Mouse (Mus musculus) forebrain, postnatal 0 days (tissue): ENCODE data around the gene Kctd13. TPM values are rescaled to one million over a fixed set of nuclear protein-coding genes. Genes with fewer than 3 reads are reported as not detected.
A peak's percentile ranks its signal among the peaks of the same experiment; 100 is the strongest.

Source experiments
- ATAC-seq: fragments of 200-750 bp; cut with Nextera tagmentation; 2 replicates; pipeline ENCODE4 v1.8.0; 2017; ENCODE audit warnings: mild to moderate bottlenecking, moderate library complexity
- DNase-seq: peaks from one replicate; pipeline ENCODE4 v3.0.0-alpha.2; 2015
- H3K27ac ChIP-seq: fragments of 300-500 bp; sonication (generic); 2 replicates; pipeline ENCODE4 v1.5.1; 2014; ENCODE audit warnings: low read depth, mild to moderate bottlenecking, antibody characterized with exemption, low read length, moderate library complexity, mixed read lengths
- H3K27me3 ChIP-seq: fragments of 300-500 bp; sonication (generic); 2 replicates; pipeline ENCODE4 v1.6.1; 2014; ENCODE audit warnings: mild to moderate bottlenecking, low read length, mixed read lengths; ENCODE audit not compliant: insufficient read depth
- H3K36me3 ChIP-seq: fragments of 300-500 bp; sonication (generic); 2 replicates; pipeline ENCODE4 v1.6.1; 2014; ENCODE audit warnings: mild to moderate bottlenecking, moderate library complexity; ENCODE audit not compliant: insufficient read depth
- H3K4me1 ChIP-seq: fragments of 300-500 bp; sonication (generic); 2 replicates; pipeline ENCODE4 v1.6.1; 2014; ENCODE audit warnings: antibody characterized with exemption; ENCODE audit not compliant: insufficient read depth
- H3K4me2 ChIP-seq: fragments of 300-500 bp; sonication (generic); 2 replicates; pipeline ENCODE4 v1.6.1; 2014; ENCODE audit warnings: low read depth, mild to moderate bottlenecking, moderate library complexity
- H3K4me3 ChIP-seq: fragments of 300-500 bp; sonication (generic); 2 replicates; pipeline ENCODE4 v1.5.1; 2014; ENCODE audit warnings: low read depth, low read length, mixed read lengths
- H3K9ac ChIP-seq: fragments of 300-500 bp; sonication (generic); 2 replicates; pipeline ENCODE4 v1.6.1; 2014; ENCODE audit warnings: mild to moderate bottlenecking
- H3K9me3 ChIP-seq: fragments of 300-500 bp; sonication (generic); 2 replicates; pipeline ENCODE4 v1.6.1; 2016; ENCODE audit warnings: low read length
- CTCF ChIP-seq: sonication (generic); IDR thresholded peaks from 2 replicates; pipeline ENCODE4 v1.5.1; 2016; ENCODE audit warnings: antibody characterized with exemption, control low read depth, low read depth
- WGBS: fragments of 180-500 bp; shearing (Covaris S2); extraction: QIAGEN DNeasy Blood & Tissue Kit; methylation state at CpG from one replicate; pipeline ENCODE4 v1.1.7; 2014; 5-methylcytosine and 5-hydroxymethylcytosine counted together
- polyA plus RNA-seq: library from polyadenylated mRNA; unstranded; fragments of >200 nt; fragmentation: Nextera tagmentation; extraction: Ambion mirVana; gene quantifications from 2 replicates; pipeline ENCODE4 v1.2.1, GENCODE M21; 2015
- total RNA-seq: library from RNA; depleted of rRNA; stranded (reverse); fragments of >200 nt; gene quantifications from 2 replicates; pipeline ENCODE4 v1.2.3, GENCODE M21; 2014

The Kctd13 gene
- total and polyA plus RNA-seq, 2 experiments from 2014 or later, result 140 to 218 TPM

- Histone ChIP-seq H3K9ac (no peak overlapping the region), H3K4me2 (no peak overlapping the region), H3K36me3 (peaks cover 83% of the 10 kb centered on the region), H3K4me1 (no peaks in the 10 kb centered on the region), H3K4me3 (no peak overlapping the region), H3K27me3 (no peaks in the 10 kb centered on the region), H3K9me3 (no peaks in the 10 kb centered on the region), H3K27ac (no peak overlapping the region)
- 28% methylated on average over 19 of the region's 19 CpGs for WGBS
- peak; percentile 14 for DNase-seq
- peak; percentile 53 for TF ChIP-seq CTCF
- no peak for ATAC-seq
These were observed 35.0 kb downstream of the Kctd13 start for GRCm38 (mm10) chr7:126963548-126964286.

GRCm38 (mm10) chr7:126965568-126965967 lies 36.9 kb downstream of the Kctd13 start:
- Histone ChIP-seq H3K27me3 (no peaks in the 10 kb centered on the region), H3K4me3 (no peak overlapping the region), H3K36me3 (peaks cover 74% of the 10 kb centered on the region), H3K4me1 (no peaks in the 10 kb centered on the region), H3K27ac (no peak overlapping the region), H3K9ac (no peak overlapping the region), H3K4me2 (no peak overlapping the region), H3K9me3 (no peaks in the 10 kb centered on the region)
- no peak for TF ChIP-seq CTCF
- no peak for ATAC-seq
- WGBS, result 45% methylated on average over 3 of the region's 3 CpGs
- no peak for DNase-seq

- no peak for ATAC-seq
- H3K9ac ChIP-seq, result no peak overlapping the region
- peaks cover 67% of the 10 kb centered on the region for H3K36me3 ChIP-seq
- 59% methylated on average over 6 of the region's 6 CpGs for WGBS
- no peaks in the 10 kb centered on the region for H3K27me3 ChIP-seq
- TF ChIP-seq CTCF, result no peak
- DNase-seq, result no peak
- no peak overlapping the region for H3K4me3 ChIP-seq
- H3K4me1 ChIP-seq, result no peaks in the 10 kb centered on the region
- H3K9me3 ChIP-seq, result no peaks in the 10 kb centered on the region
- H3K27ac ChIP-seq, result no peak overlapping the region
- no peak overlapping the region for H3K4me2 ChIP-seq
These were observed 38.7 kb downstream of the Kctd13 start for GRCm38 (mm10) chr7:126967361-126967760.

- ATAC-seq, result no peak
- H3K9ac ChIP-seq, result peak overlapping the region; percentile 99; the same call in 1 of the 2 replicates
- WGBS, result 11% methylated on average over 8 of the region's 8 CpGs
These were observed 46.8 kb downstream of the Kctd13 start for GRCm38 (mm10) chr7:126975493-126975892.

GRCm38 (mm10) chr7:126975893-126975949 lies 47.0 kb downstream of the Kctd13 start, which contains the start of gene Cdipt:
TSS of gene Cdipt (plus strand) at chr7:126975914.
- peak within 1 kb of the TSS; percentile 99 for H3K9ac ChIP-seq
- no peak for TF ChIP-seq CTCF
- DNase-seq (no peak), ATAC-seq (no peak)
- peak within 1 kb of the TSS; percentile 95 for H3K4me3 ChIP-seq
- H3K27ac ChIP-seq, result peak within 1 kb of the TSS; percentile 99
- H3K4me1 ChIP-seq, result 0 out of 2 replicates have a peak, but pooled peaks cover 4% of the 10 kb centered on the region
- no peaks in the 10 kb centered on the region for H3K27me3 ChIP-seq
- no peaks in the 10 kb centered on the region for H3K9me3 ChIP-seq
- peak within 1 kb of the TSS; percentile 90 for H3K4me2 ChIP-seq
- WGBS, result 6% methylated on average over 1 of the region's 1 CpGs
- H3K36me3 ChIP-seq, result peaks cover 39% of the 10 kb centered on the region

More at GRCm38 (mm10) chr7:126975493-126975892, 46.8 kb downstream of the Kctd13 start:
- Histone ChIP-seq H3K4me3 (no peak overlapping the region; the same call in 1 of the 2 replicates), H3K4me1 (0 out of 2 replicates have a peak, but pooled peaks cover 4% of the 10 kb centered on the region), H3K9me3 (no peaks in the 10 kb centered on the region), H3K4me2 (peak overlapping the region; percentile 90), H3K27me3 (no peaks in the 10 kb centered on the region), H3K36me3 (peaks cover 40% of the 10 kb centered on the region), H3K27ac (no peak overlapping the region)
- no peak for DNase-seq
- no peak for TF ChIP-seq CTCF

DNA sequence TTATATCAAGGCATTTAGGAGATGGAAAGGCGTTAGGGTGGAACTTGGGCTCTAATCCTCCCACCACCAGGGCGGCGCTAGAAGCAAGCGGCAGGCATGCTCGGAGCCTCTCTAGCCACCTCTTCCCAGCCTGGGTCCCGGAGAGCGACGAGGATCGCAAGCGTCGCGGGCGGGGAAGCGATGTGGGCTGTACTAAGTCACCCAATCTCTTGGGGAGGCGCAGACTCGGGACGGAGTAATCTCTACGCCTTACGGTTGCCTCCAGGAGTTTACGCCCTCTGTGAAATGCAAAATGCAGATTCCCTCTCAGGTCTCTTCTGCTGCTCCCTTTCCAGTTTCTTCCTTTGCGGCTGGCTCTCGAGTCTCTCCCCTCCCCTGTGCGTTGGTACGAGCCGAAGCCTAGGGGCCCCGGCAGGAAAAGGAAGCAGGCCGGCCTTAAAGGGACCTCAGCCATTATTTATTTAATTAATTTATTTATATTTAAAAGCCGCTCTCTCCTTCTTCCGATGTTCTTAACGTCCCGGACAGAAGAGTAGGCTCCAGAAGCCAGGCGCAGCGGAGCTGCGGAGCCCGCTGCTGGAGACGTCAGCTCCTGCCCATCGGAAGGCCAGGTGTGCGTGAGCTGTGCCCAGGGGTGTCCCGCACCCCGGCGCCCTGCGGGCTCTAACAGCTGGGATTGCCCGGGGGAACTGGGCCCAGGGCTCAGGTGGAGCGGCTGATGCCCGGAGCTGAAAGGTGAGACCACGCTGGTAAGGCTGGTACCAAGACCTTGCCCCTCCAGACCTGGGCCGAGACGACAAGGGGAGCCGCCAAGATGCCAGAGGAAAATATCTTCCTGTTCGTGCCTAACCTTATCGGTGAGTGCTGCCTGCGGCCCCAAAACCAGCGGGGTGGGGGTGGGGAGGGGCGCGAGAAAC lies 47.5 kb downstream of the Kctd13 start, which contains the start of gene Cdiptos:
TSS of gene Cdiptos (minus strand) at position 149 of the 917 bp plus-strand sequence.
- H3K4me3 ChIP-seq, result peak within 1 kb of the TSS; percentile 95
- ATAC-seq (peak; percentile 98), DNase-seq (peak; percentile 99)
- TF ChIP-seq CTCF, result peak; percentile 99
- H3K36me3 ChIP-seq, result peaks cover 34% of the 10 kb centered on the region
- H3K9me3 ChIP-seq, result no peaks in the 10 kb centered on the region
- no peaks in the 10 kb centered on the region for H3K27me3 ChIP-seq
- 0 out of 2 replicates have a peak, but pooled peaks cover 4% of the 10 kb centered on the region for H3K4me1 ChIP-seq
- peak within 1 kb of the TSS; percentile 90 for H3K4me2 ChIP-seq
- H3K9ac ChIP-seq, result peak within 1 kb of the TSS; percentile 99
- H3K27ac ChIP-seq, result peak within 1 kb of the TSS; percentile 99
- 1% methylated on average over 55 of the region's 55 CpGs for WGBS
